Mouse (Mus musculus) MEL (cell line): ENCODE data around the gene Ndufaf2.

Experiments used
- CTCF ChIP-seq, 3 experiments: IDR thresholded peaks in 2 of 3; conservative IDR thresholded peaks in 1 of 3; 2 replicates each; pipeline ENCODE4 v1.5.1; 2011 to 2012; ENCODE audit warnings: low read length in 3 of 3, low read depth in 2 of 3, mild to moderate bottlenecking in 2 of 3, improper control_type of control experiment in 1 of 3, inconsistent platforms in 1 of 3, mixed read lengths in 1 of 3, moderate library complexity in 1 of 3; ENCODE audit not compliant: control insufficient read depth in 1 of 3, insufficient read depth in 1 of 3, poor library complexity in 1 of 3, severe bottlenecking in 1 of 3
- MAX ChIP-seq: IDR thresholded peaks from 2 replicates; pipeline ENCODE4 v1.6.1; 2011; ENCODE audit warnings: low read length, improper control_type of control experiment
- MYC ChIP-seq: IDR thresholded peaks from 2 replicates; pipeline ENCODE4 v1.6.1; 2011; ENCODE audit warnings: low read depth, mild to moderate bottlenecking, low read length, improper control_type of control experiment, moderate library complexity
- POLR2A ChIP-seq, 2 experiments: IDR thresholded peaks; 2 replicates each; pipeline ENCODE4 v1.6.1; 2011 to 2012; ENCODE audit warnings: low read length in 2 of 2, mild to moderate bottlenecking in 2 of 2, control low read depth in 1 of 2, improper control_type of control experiment in 1 of 2, low read depth in 1 of 2, moderate library complexity in 1 of 2; ENCODE audit not compliant: control insufficient read depth in 1 of 2, insufficient read depth in 1 of 2, poor library complexity in 1 of 2
- SMC3 ChIP-seq: IDR thresholded peaks from 2 replicates; pipeline ENCODE4 v1.6.1; 2011; ENCODE audit warnings: low read depth, low read length, improper control_type of control experiment
- TAL1 ChIP-seq: IDR thresholded peaks from 2 replicates; pipeline ENCODE4 v1.6.1; 2012; ENCODE audit warnings: mild to moderate bottlenecking, inconsistent platforms, low read length, moderate library complexity, mixed read lengths
- USF2 ChIP-seq, 2 experiments: IDR thresholded peaks; 2 replicates each; pipeline ENCODE4 v1.6.1; 2011 to 2012; ENCODE audit warnings: improper control_type of control experiment in 2 of 2, low read length in 2 of 2, borderline replicate concordance in 1 of 2, inconsistent platforms in 1 of 2, low read depth in 1 of 2, mild to moderate bottlenecking in 1 of 2; ENCODE audit not compliant: insufficient read depth in 1 of 2
- ZMIZ1 ChIP-seq: IDR thresholded peaks from 2 replicates; pipeline ENCODE4 v1.6.1; 2012; ENCODE audit warnings: low read depth, mild to moderate bottlenecking, inconsistent platforms, low read length, improper control_type of control experiment, moderate library complexity

DNA sequence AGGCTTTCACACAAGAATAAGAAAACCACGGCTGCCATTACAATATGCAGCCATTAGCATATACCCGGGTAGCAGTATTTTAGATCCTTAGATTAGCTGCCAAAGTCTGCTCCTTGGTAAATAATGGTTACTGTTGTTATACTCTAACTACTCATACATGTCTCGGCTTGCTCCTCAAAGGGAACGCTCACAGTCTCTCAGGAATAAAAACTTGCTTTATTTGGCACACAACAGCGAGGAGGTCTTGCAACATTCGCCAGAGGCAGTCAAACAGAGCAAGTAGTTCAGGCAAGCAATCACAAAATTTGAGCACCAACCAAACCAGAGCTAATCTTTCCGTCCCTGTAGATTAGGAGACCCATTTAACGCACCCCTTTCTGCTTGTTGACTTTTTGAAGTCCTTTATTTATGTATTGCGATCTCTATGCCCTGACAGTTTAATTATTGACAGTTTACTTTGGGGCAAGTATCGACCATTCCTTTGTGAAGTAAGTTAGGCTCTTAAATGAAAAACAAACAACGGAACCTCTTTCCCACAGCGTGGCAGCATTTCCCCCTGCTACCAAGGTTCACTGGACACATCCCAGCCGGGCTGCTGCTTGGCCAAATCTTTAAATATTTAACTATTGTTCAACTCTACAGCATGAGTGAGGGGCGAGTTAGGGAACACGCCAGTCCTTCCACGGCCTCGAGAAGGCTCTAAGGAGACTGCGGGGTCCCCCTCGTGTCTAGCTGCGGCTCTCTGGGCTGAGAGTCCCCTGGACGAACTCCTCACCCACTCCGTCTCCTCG lies 114.8 kb downstream of the Ndufaf2 start:
- peak; percentile 66; the same call in 1 of the 2 replicates for TF ChIP-seq MAX
- no peak for TF ChIP-seq POLR2A (IDR thresholded peaks at IDR 0.05; ENCODE audit: control insufficient read depth in 1 of 2, insufficient read depth in 1 of 2, low read depth in 1 of 2, low read length in 2 of 2, poor library complexity in 1 of 2)
- no peak for TF ChIP-seq USF2 (IDR thresholded peaks at IDR 0.05; ENCODE audit: borderline replicate concordance in 1 of 2, insufficient read depth in 1 of 2, low read depth in 1 of 2, low read length in 2 of 2)
- no peak for TF ChIP-seq ZMIZ1
- peak in 1 of 3 experiments; percentile 17; a peak in 1 of 6 replicates for TF ChIP-seq CTCF (IDR thresholded peaks at IDR 0.05 in 2 of 3, conservative IDR thresholded peaks at IDR 0.05 in 1 of 3; ENCODE audit: control insufficient read depth in 1 of 3, insufficient read depth in 1 of 3, low read depth in 2 of 3, low read length in 3 of 3, poor library complexity in 1 of 3, severe bottlenecking in 1 of 3)
- TF ChIP-seq SMC3 = 0 out of 2 replicates have a peak, but pooled peaks have one; percentile 19
- TF ChIP-seq TAL1 = no peak
- peak; percentile 70; the same call in 1 of the 2 replicates for TF ChIP-seq MYC
